Mouse (Mus musculus) megakaryocyte, embryonic 14.5 days (primary cell): ENCODE measurements at regions not wholly inside any gene's neighbourhood (a gene's known extent, or its start where the extent isn't known, plus 50 kb on each side); places are given as distances from the start of the nearest gene placed in this dataset.

Experiments used
- FLI1 ChIP-seq: IDR thresholded peaks from 2 replicates; pipeline ENCODE4 v1.6.1; 2012; ENCODE audit warnings: low read length, inconsistent platforms, mixed read lengths
- GATA1 ChIP-seq: IDR thresholded peaks from 3 replicates; pipeline ENCODE4 v1.6.1; 2012; ENCODE audit warnings: mixed read lengths, low read length, inconsistent platforms, borderline replicate concordance

DNA sequence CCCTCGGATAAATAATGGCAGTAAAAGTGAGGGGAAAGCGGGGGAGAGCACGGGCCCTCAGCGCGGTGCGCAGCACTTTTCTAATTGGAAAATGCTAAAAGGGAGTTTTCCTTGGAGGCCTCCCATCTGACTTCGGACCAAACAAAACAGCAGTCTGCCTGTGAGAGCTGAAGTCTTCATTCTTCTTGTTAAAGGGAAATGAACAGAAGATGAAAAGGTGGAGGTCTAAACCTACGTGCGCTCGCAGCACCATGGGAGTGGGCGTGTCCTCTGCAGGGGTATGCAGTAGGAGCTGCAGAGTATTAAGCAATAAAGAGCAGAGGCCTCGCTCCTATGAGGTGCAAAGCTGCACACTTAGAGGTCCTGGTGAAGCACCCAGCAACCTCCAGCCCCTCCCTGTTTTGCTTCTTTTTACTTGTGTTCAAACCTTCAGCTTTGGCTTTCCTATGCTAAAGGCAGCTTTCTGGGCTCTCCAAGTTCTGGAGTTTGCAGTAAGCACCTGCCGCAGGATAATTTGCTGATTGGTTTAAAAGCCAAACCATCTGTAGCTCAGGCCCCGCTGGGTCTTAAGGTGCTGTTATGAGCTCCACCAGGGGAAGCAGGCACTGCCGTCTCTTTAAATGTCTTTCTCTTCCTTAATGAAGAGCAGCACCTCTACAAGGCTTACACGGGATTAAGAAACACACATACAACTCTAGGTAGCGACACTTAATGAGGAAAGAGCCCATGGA lies 253.9 kb upstream of the Runx1 start:
- TF ChIP-seq FLI1 = no peak
- no peak for TF ChIP-seq GATA1
